Mouse (Mus musculus): ENCODE measurements around the gene Zfp108.
A peak's percentile ranks its signal among the peaks of the same experiment; 100 is the strongest.
"Not testable (repeated sequence)": the region's sequence is repeated elsewhere in the genome, so short reads cannot be mapped to it uniquely, and the experiment has no call there.

Zfp108 gene

GRCm38 (mm10) chr7:24254633-24255474, at the start of gene Zfp108:
Gene Zfp108, plus strand, starts transcription at chr7:24254794.
- peak; percentile 87 for DNase-seq

GRCm38 (mm10) chr7:24207488-24208261, 46.9 kb upstream of the Zfp108 start:
- peak; percentile 71 for DNase-seq

- DNase-seq, result no peak
Observed at GRCm38 (mm10) chr7:24208282-24208886, 46.2 kb upstream of the Zfp108 start.

- DNase-seq, result no peak
Observed at GRCm38 (mm10) chr7:24210296-24210695, 44.3 kb upstream of the Zfp108 start.

- no peak for DNase-seq
Observed at GRCm38 (mm10) chr7:24211343-24211742, 43.3 kb upstream of the Zfp108 start, which contains the start of gene Zfp111. Gene Zfp111, minus strand, starts transcription at chr7:24211443.

- peak; percentile 73 for DNase-seq
Observed at GRCm38 (mm10) chr7:24237040-24237791, 17.4 kb upstream of the Zfp108 start, which contains the start of gene Zfp109. Gene Zfp109, minus strand, starts transcription at chr7:24237560.

GRCm38 (mm10) chr7:24253779-24254615, 597 bp upstream of the Zfp108 start:
- DNase-seq, result peak; percentile 9

GRCm38 (mm10) chr7:24259306-24259999, 4.9 kb downstream of the Zfp108 start:
- DNase-seq, result no peak

GRCm38 (mm10) chr7:24260000-24260312, 5.4 kb downstream of the Zfp108 start:
- no peak for DNase-seq

GRCm38 (mm10) chr7:24268176-24269155, 13.9 kb downstream of the Zfp108 start:
- DNase-seq, result no peak

GRCm38 (mm10) chr7:24269256-24269655, 14.7 kb downstream of the Zfp108 start:
- DNase-seq, result no peak

- no peak for DNase-seq
Observed at GRCm38 (mm10) chr7:24269667-24270287, 15.2 kb downstream of the Zfp108 start.

GRCm38 (mm10) chr7:24270288-24270672, 15.7 kb downstream of the Zfp108 start, which contains the start of gene Zfp93:
Gene Zfp93, plus strand, starts transcription at chr7:24270420.
- DNase-seq, result peak; percentile 80

GRCm38 (mm10) chr7:24271191-24271590, 16.6 kb downstream of the Zfp108 start:
- no peak for DNase-seq

- DNase-seq, result no peak
Observed at GRCm38 (mm10) chr7:24274456-24274855, 19.9 kb downstream of the Zfp108 start.

- DNase-seq, result not testable (repeated sequence)
Observed at GRCm38 (mm10) chr7:24278771-24279170, 24.2 kb downstream of the Zfp108 start.

GRCm38 (mm10) chr7:24280031-24280857, 25.6 kb downstream of the Zfp108 start:
- no peak for DNase-seq

GRCm38 (mm10) chr7:24280858-24281145, 26.2 kb downstream of the Zfp108 start:
- DNase-seq, result peak; percentile 38

- no peak for DNase-seq
Observed at GRCm38 (mm10) chr7:24286090-24286489, 31.5 kb downstream of the Zfp108 start.
